18 mouse cellular contexts compared by ENCODE assay signal in genomic region chr13:39899332-39899731, GRCm38 (mm10).
"Had no signal": no experiment of that assay in that cellular context is flagged by ENCODE, and none has a peak within 500 bp of the region (broad histone marks: within the 10 kb centered on the region; RNA-seq: fewer than 3 reads in every experiment).

No protein-coding gene starts in this region.

- H3K4me1 ChIP-seq: liver, embryonic 12.5 days; neural tube, embryonic 13.5 days; neural tube, embryonic 15.5 days had no signal

- H3K4me3 ChIP-seq: liver, embryonic 12.5 days; midbrain, embryonic 10.5 days; midbrain, embryonic 12.5 days; myocyte; neural tube, embryonic 13.5 days; neural tube, embryonic 15.5 days had no signal

- ATAC-seq: liver, embryonic 12.5 days; midbrain, embryonic 16.5 days had no signal

- H3K27ac ChIP-seq: liver, embryonic 12.5 days; liver, embryonic 14.5 days; midbrain, embryonic 10.5 days; midbrain, embryonic 12.5 days; neural tube, embryonic 13.5 days; neural tube, embryonic 15.5 days had no signal

- DNase-seq: lung, adult 18-20 months; midbrain, embryonic 14.5 days; retina, postnatal 1 day; right cerebral cortex, adult 18-20 months; right cerebral cortex, postnatal 25 days; right cerebral cortex, postnatal 4 days; spleen, adult 18-20 months; thymus, adult 18-20 months; thymus, postnatal 14 days; thymus, postnatal 36 days had no signal

- H3K27me3 ChIP-seq: liver, embryonic 12.5 days; neural tube, embryonic 13.5 days; neural tube, embryonic 15.5 days had no signal

- H3K9ac ChIP-seq: liver, embryonic 12.5 days; liver, embryonic 14.5 days; midbrain, embryonic 12.5 days; neural tube, embryonic 13.5 days; neural tube, embryonic 15.5 days had no signal

- H3K9me3 ChIP-seq: liver, embryonic 12.5 days; midbrain, embryonic 10.5 days; midbrain, embryonic 12.5 days; neural tube, embryonic 13.5 days; neural tube, embryonic 15.5 days had no signal

- H3K4me2 ChIP-seq: liver, embryonic 12.5 days; midbrain, embryonic 12.5 days; neural tube, embryonic 13.5 days; neural tube, embryonic 15.5 days had no signal

- H3K36me3 ChIP-seq: liver, embryonic 12.5 days; midbrain, embryonic 10.5 days; midbrain, embryonic 12.5 days; neural tube, embryonic 13.5 days; neural tube, embryonic 15.5 days had no signal
